Mouse (Mus musculus): ENCODE data around the gene Ucp3.
"Not testable (repeated sequence)": the region's sequence is repeated elsewhere in the genome, so short reads cannot be mapped to it uniquely, and the experiment has no call there.

- not testable (repeated sequence) for TF ChIP-seq CTCF (IDR thresholded peaks at IDR 0.05); EP300 (IDR thresholded peaks at IDR 0.05; ENCODE audit: insufficient read depth, low read depth, low read length); POLR2A (IDR thresholded peaks at IDR 0.05; ENCODE audit: insufficient read depth, low read depth, low read length)
These were observed 9.3 kb downstream of the Ucp3 start for GRCm38 (mm10) chr7:100482046-100482445.
